Mouse (Mus musculus) limb, embryonic 14.5 days (tissue): ENCODE measurements around the gene Gm49383. TPM values are rescaled to one million over a fixed set of nuclear protein-coding genes. Genes with fewer than 3 reads are reported as not detected.

ENCODE experiments used
- ATAC-seq: fragments of 200-750 bp; cut with Nextera tagmentation; 2 replicates; pipeline ENCODE4 v1.8.0; 2017; ENCODE audit warnings: low read depth, moderate number of reproducible peaks, moderate TSS enrichment; ENCODE audit not compliant: low FRiP score
- DNase-seq: peaks from one replicate; pipeline ENCODE4 v3.0.0-alpha.2; 2015; ENCODE audit warnings: low spot score
- H3K27ac ChIP-seq: fragments of 300-500 bp; sonication (generic); replicated peaks from 2 replicates; pipeline ENCODE4 v1.5.1; 2014; ENCODE audit warnings: low read depth, mild to moderate bottlenecking, low read length, moderate library complexity, mixed read lengths
- H3K27me3 ChIP-seq: fragments of 300-500 bp; sonication (generic); 2 replicates; pipeline ENCODE4 v1.6.1; 2014; ENCODE audit warnings: low read length, mixed read lengths; ENCODE audit not compliant: control insufficient read depth, insufficient read depth
- H3K36me3 ChIP-seq: fragments of 300-500 bp; sonication (generic); 2 replicates; pipeline ENCODE4 v1.6.1; 2014; ENCODE audit warnings: mild to moderate bottlenecking, low read length, moderate library complexity, mixed read lengths; ENCODE audit not compliant: control insufficient read depth, insufficient read depth
- H3K4me1 ChIP-seq: fragments of 300-500 bp; sonication (generic); 2 replicates; pipeline ENCODE4 v1.6.1; 2014; ENCODE audit warnings: antibody characterized with exemption, low read length, mixed read lengths; ENCODE audit not compliant: control insufficient read depth, insufficient read depth
- H3K4me2 ChIP-seq: fragments of 300-500 bp; sonication (generic); replicated peaks from 2 replicates; pipeline ENCODE4 v1.6.1; 2014; ENCODE audit warnings: low read depth, mild to moderate bottlenecking, low read length, moderate library complexity; ENCODE audit not compliant: severe bottlenecking
- H3K4me3 ChIP-seq: fragments of 300-500 bp; sonication (generic); replicated peaks from 2 replicates; pipeline ENCODE4 v1.5.1; 2014; ENCODE audit warnings: low read length
- H3K9ac ChIP-seq: fragments of 300-500 bp; sonication (generic); 2 replicates; pipeline ENCODE4 v1.6.1; 2014; ENCODE audit warnings: mild to moderate bottlenecking, low read depth, low read length, moderate library complexity; ENCODE audit not compliant: severe bottlenecking
- H3K9me3 ChIP-seq: fragments of 300-500 bp; sonication (generic); 2 replicates; pipeline ENCODE4 v1.6.1; 2016; ENCODE audit warnings: low read length; ENCODE audit not compliant: control insufficient read depth
- POLR2A ChIP-seq: fragments of 200-500 bp; IDR thresholded peaks from 2 replicates; pipeline ENCODE4 v1.8.0; 2012; ENCODE audit warnings: inconsistent platforms, mild to moderate bottlenecking, moderate library complexity, borderline replicate concordance; ENCODE audit not compliant: insufficient read depth, insufficient read length; ENCODE audit errors: extremely low read depth
- WGBS: fragments of 180-500 bp; shearing (Covaris S2); extraction: QIAGEN DNeasy Blood & Tissue Kit; methylation state at CpG from one replicate; pipeline ENCODE4 v1.1.7; 2014; 5-methylcytosine and 5-hydroxymethylcytosine counted together
- polyA plus RNA-seq, 2 experiments: library from polyadenylated mRNA; depleted of rRNA in 1 of 2; stranded (reverse) in 1 of 2; unstranded in 1 of 2; fragments of >200 nt; fragmentation: Nextera tagmentation in 1 of 2; extraction: Ambion mirVana in 1 of 2; gene quantifications; 2 replicates each; pipeline versions ENCODE4 v1.2.1 to v1.2.3; 2012 to 2014

The Gm49383 gene
- polyA plus RNA-seq, 2 experiments: 7.6 to 21.8 TPM

GRCm38 (mm10) chr12:69155923-69156322 is 41.0 kb downstream of the Gm49383 start:
- Histone ChIP-seq H3K27me3 (no peaks in the 10 kb centered on the region), H3K9ac (no peak overlapping the region), H3K4me3 (no peak overlapping the region), H3K27ac (no peak overlapping the region), H3K9me3 (no peaks in the 10 kb centered on the region), H3K4me2 (no peak overlapping the region), H3K4me1 (0 out of 2 replicates have a peak, but pooled peaks cover 3% of the 10 kb centered on the region), H3K36me3 (peaks cover 27% of the 10 kb centered on the region)
- TF ChIP-seq POLR2A: no peak
- 80% methylated on average over 2 of the region's 2 CpGs for WGBS
- ATAC-seq: no peak
- no peak for DNase-seq

GRCm38 (mm10) chr12:69150049-69150448 is 46.9 kb downstream of the Gm49383 start:
- no peak overlapping the region for H3K27ac ChIP-seq
- H3K4me3 ChIP-seq: no peak overlapping the region
- ATAC-seq (no peak), DNase-seq (no peak)
- H3K4me2 ChIP-seq: no peak overlapping the region
- H3K9ac ChIP-seq: no peak overlapping the region
- no peaks in the 10 kb centered on the region for H3K4me1 ChIP-seq
- TF ChIP-seq POLR2A: no peak
- H3K9me3 ChIP-seq: no peaks in the 10 kb centered on the region
- no peaks in the 10 kb centered on the region for H3K36me3 ChIP-seq
- WGBS: 50% methylated on average over 13 of the region's 13 CpGs
- H3K27me3 ChIP-seq: no peaks in the 10 kb centered on the region

GRCm38 (mm10) chr12:69147166-69147735 is 49.7 kb downstream of the Gm49383 start:
- 93% methylated on average over 5 of the region's 5 CpGs for WGBS
- H3K9ac ChIP-seq: no peak overlapping the region
- no peak for TF ChIP-seq POLR2A
- no peak overlapping the region for H3K4me2 ChIP-seq
- no peak overlapping the region for H3K4me3 ChIP-seq
- H3K27ac ChIP-seq: no peak overlapping the region
- DNase-seq: no peak
- H3K9me3 ChIP-seq: no peaks in the 10 kb centered on the region
- ATAC-seq: no peak
- no peaks in the 10 kb centered on the region for H3K36me3 ChIP-seq
- H3K4me1 ChIP-seq: no peaks in the 10 kb centered on the region
- no peaks in the 10 kb centered on the region for H3K27me3 ChIP-seq

- Histone ChIP-seq H3K9me3 (no peaks in the 10 kb centered on the region), H3K27me3 (no peaks in the 10 kb centered on the region), H3K4me3 (no peak overlapping the region), H3K4me1 (no peaks in the 10 kb centered on the region), H3K9ac (no peak overlapping the region), H3K4me2 (no peak overlapping the region), H3K27ac (no peak overlapping the region), H3K36me3 (no peaks in the 10 kb centered on the region)
- 80% methylated on average over 6 of the region's 6 CpGs for WGBS
- ATAC-seq: no peak
- no peak for DNase-seq
- TF ChIP-seq POLR2A: no peak
These were observed 53.4 kb downstream of the Gm49383 start for GRCm38 (mm10) chr12:69143460-69143859.

DNA sequence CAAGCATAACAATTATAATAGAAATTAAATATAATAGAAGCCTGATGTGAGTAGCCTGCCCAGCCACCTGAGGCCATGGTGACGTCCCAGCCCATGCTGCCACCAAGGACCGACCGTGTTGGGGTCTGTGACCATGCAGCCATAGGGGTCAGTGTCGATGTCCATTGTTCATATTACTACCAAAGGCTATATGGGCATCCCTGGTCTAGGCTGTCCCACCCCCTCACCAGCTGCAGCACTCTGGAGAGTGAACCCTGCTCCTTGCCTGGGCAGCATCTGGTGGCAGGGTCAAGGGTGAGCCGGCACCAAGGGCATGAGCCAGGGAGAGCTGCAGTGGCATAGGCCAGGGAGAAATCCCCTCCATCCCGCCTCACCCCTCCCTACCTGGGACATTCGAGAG is 57.1 kb downstream of the Gm49383 start:
- no peak overlapping the region for H3K9ac ChIP-seq

More for the DNA sequence above, 57.1 kb downstream of the Gm49383 start:
- H3K4me3 ChIP-seq: no peak overlapping the region
- no peak for TF ChIP-seq POLR2A
- H3K27ac ChIP-seq: no peak overlapping the region
- H3K36me3 ChIP-seq: no peaks in the 10 kb centered on the region
- ATAC-seq (no peak), DNase-seq (no peak)
- H3K9me3 ChIP-seq: no peaks in the 10 kb centered on the region
- WGBS: 81% methylated on average over 7 of the region's 7 CpGs
- no peak overlapping the region for H3K4me2 ChIP-seq
- H3K27me3 ChIP-seq: no peaks in the 10 kb centered on the region
- H3K4me1 ChIP-seq: no peaks in the 10 kb centered on the region
